Mouse (Mus musculus) layer of hippocampus, postnatal 25 days (tissue): ENCODE data around the gene Keap1. TPM values are rescaled to one million over a fixed set of nuclear protein-coding genes. Genes with fewer than 3 reads are reported as not detected.
"Not testable (repeated sequence)": the region's sequence is repeated elsewhere in the genome, so short reads cannot be mapped to it uniquely, and the experiment has no call there.

ENCODE experiments used
- DNase-seq, 2 experiments: peaks; one replicate each; pipeline ENCODE4 v3.0.0; 2022; ENCODE audit warnings: mixed read lengths in 2 of 2, low spot score in 1 of 2; ENCODE audit errors: extremely low spot score in 1 of 2
- total RNA-seq, 2 experiments: library from RNA; stranded (reverse); gene quantifications; 2 replicates each; pipeline ENCODE4 v1.2.3; 2021

The Keap1 gene
- total RNA-seq, 2 experiments from 2014 or later = 56.7 to 60.1 TPM

- DNase-seq = no peak
Observed at GRCm38 (mm10) chr9:21264272-21264999, 25.3 kb upstream of the Keap1 start.

- no peak for DNase-seq
Observed at GRCm38 (mm10) chr9:21261831-21262230, 22.7 kb upstream of the Keap1 start.

- DNase-seq = no peak
Observed at GRCm38 (mm10) chr9:21260491-21261040, 21.4 kb upstream of the Keap1 start.

GRCm38 (mm10) chr9:21256349-21256748, 17.2 kb upstream of the Keap1 start:
- DNase-seq = not testable (repeated sequence)

- DNase-seq = no peak
Observed at GRCm38 (mm10) chr9:21254690-21255089, 15.5 kb upstream of the Keap1 start.

GRCm38 (mm10) chr9:21251116-21251735, 12.1 kb upstream of the Keap1 start:
- DNase-seq = no peak

- no peak for DNase-seq
Observed at GRCm38 (mm10) chr9:21250509-21250908, 11.3 kb upstream of the Keap1 start.

- DNase-seq = no peak
Observed at GRCm38 (mm10) chr9:21249629-21250508, 10.7 kb upstream of the Keap1 start.

GRCm38 (mm10) chr9:21248326-21248725, 9.2 kb upstream of the Keap1 start, which contains the start of gene S1pr5:
S1pr5 (minus strand) TSS chr9:21248443.
- no peak for DNase-seq

GRCm38 (mm10) chr9:21246342-21246741, 7.2 kb upstream of the Keap1 start:
- no peak for DNase-seq

- DNase-seq = no peak
Observed at GRCm38 (mm10) chr9:21245113-21245487, 5.9 kb upstream of the Keap1 start.

GRCm38 (mm10) chr9:21244428-21245112, 5.4 kb upstream of the Keap1 start:
- peak in 1 of 2 experiments; percentile 16 for DNase-seq

GRCm38 (mm10) chr9:21243826-21244427, 4.8 kb upstream of the Keap1 start:
- no peak for DNase-seq

- peak in 1 of 2 experiments; percentile 82 for DNase-seq
Observed at GRCm38 (mm10) chr9:21241343-21241742, 2.2 kb upstream of the Keap1 start.

- DNase-seq = no peak
Observed at GRCm38 (mm10) chr9:21239465-21239848, 296 bp upstream of the Keap1 start.

GRCm38 (mm10) chr9:21238004-21238732, 993 bp downstream of the Keap1 start:
- DNase-seq = peak in 1 of 2 experiments; percentile 29

GRCm38 (mm10) chr9:21237368-21238003, 1.7 kb downstream of the Keap1 start:
- DNase-seq = no peak

- DNase-seq = no peak
Observed at GRCm38 (mm10) chr9:21236991-21237367, 2.2 kb downstream of the Keap1 start.

- no peak for DNase-seq
Observed at GRCm38 (mm10) chr9:21235341-21235740, 3.8 kb downstream of the Keap1 start.
